25 mouse cellular contexts compared by ENCODE assay signal in genomic region chr11:95809603-95810002, GRCm38 (mm10). TPM values are rescaled to one million over a fixed set of nuclear protein-coding genes. Genes with fewer than 3 reads are reported as not detected.
DNase-seq lines count a peak whose midpoint lies in the region; ATAC-seq and TF ChIP-seq lines count a peak whose summit lies in the region.
"Had no signal": no experiment of that assay in that cellular context is flagged by ENCODE, and none has a peak within 500 bp of the region (broad histone marks: within the 10 kb centered on the region; RNA-seq: fewer than 3 reads in every experiment).

No protein-coding gene starts in this region.

- TF ChIP-seq EP300 in liver, embryonic 14.5 days (IDR thresholded peaks at IDR 0.05; ENCODE audit: low read depth) = no peak

- peak; percentile 46 for DNase-seq in embryo, embryonic 10 days (ENCODE audit: low spot score)
- DNase-seq in embryo, embryonic 11 days = no peak
- no peak for DNase-seq in embryonic facial prominence, embryonic 10.5 days (ENCODE audit: low spot score)
- no peak for DNase-seq in liver, embryonic 14.5 days (ENCODE audit: low read depth in 3 of 3, low spot score in 3 of 3)
- DNase-seq in adrenal gland, adult 2 months = no peak
- DNase-seq in left cerebral cortex, adult 11 months (ENCODE audit: low spot score) = no peak
- DNase-seq: cerebellum, adult 2 months; cerebellum, postnatal 36 days; gastrocnemius, adult 2 months; heart, postnatal 14 days; kidney, postnatal 4 days; layer of hippocampus, adult 9-11 months; right cerebral cortex, adult 18-20 months; spleen, adult 18-20 months; thymus, postnatal 36 days had no signal

- peak overlapping the region; percentile 60 for H3K4me2 ChIP-seq in liver, embryonic 14.5 days (ENCODE audit: low read depth)
- H3K4me2 ChIP-seq: embryonic facial prominence, embryonic 13.5 days; heart, embryonic 12.5 days; hindbrain, embryonic 15.5 days; kidney, embryonic 15.5 days; limb, embryonic 15.5 days had no signal

- H3K9me3 ChIP-seq in megakaryocyte, embryonic 14.5 days = peaks cover 30% of the 10 kb centered on the region
- H3K9me3 ChIP-seq in embryonic facial prominence, embryonic 10.5 days = peaks cover 8% of the 10 kb centered on the region
- H3K9me3 ChIP-seq in liver, embryonic 14.5 days (ENCODE audit: control insufficient read depth, low read length) = peaks cover 4% of the 10 kb centered on the region; the same call in 1 of the 2 replicates
- H3K9me3 ChIP-seq: embryonic facial prominence, embryonic 13.5 days; hindbrain, embryonic 15.5 days; limb, embryonic 15.5 days had no signal

- peak overlapping the region; percentile 72 for H3K9ac ChIP-seq in liver, embryonic 14.5 days (replicated peaks)
- H3K9ac ChIP-seq: embryonic facial prominence, embryonic 13.5 days; heart, embryonic 12.5 days; hindbrain, embryonic 15.5 days; kidney, embryonic 15.5 days; limb, embryonic 15.5 days had no signal

- no peak for TF ChIP-seq CTCF in liver, embryonic 14.5 days (IDR thresholded peaks at IDR 0.05; ENCODE audit: low read depth)

- WGBS in embryonic facial prominence, embryonic 10.5 days = 39% methylated on average over 5 of the region's 5 CpGs
- WGBS in liver, embryonic 14.5 days (ENCODE audit: insufficient replicate concordance) = 40% methylated on average over 5 of the region's 5 CpGs

- H3K36me3 ChIP-seq in megakaryocyte, embryonic 14.5 days (replicated peaks; ENCODE audit: low read length) = peaks cover 8% of the 10 kb centered on the region
- no peaks in the 10 kb centered on the region for H3K36me3 ChIP-seq in embryonic facial prominence, embryonic 10.5 days (replicated peaks)
- H3K36me3 ChIP-seq in liver, embryonic 14.5 days (replicated peaks; ENCODE audit: control insufficient read depth, insufficient read depth, low read depth) = no peaks in the 10 kb centered on the region
- H3K36me3 ChIP-seq: embryonic facial prominence, embryonic 13.5 days; heart, embryonic 12.5 days; hindbrain, embryonic 15.5 days; kidney, embryonic 15.5 days; limb, embryonic 15.5 days had no signal

- peaks cover 30% of the 10 kb centered on the region for H3K27me3 ChIP-seq in megakaryocyte, embryonic 14.5 days (replicated peaks)
- peaks cover 3% of the 10 kb centered on the region; the same call in 1 of the 2 replicates for H3K27me3 ChIP-seq in embryonic facial prominence, embryonic 10.5 days (replicated peaks; ENCODE audit: low read depth, poor library complexity, severe bottlenecking)
- no peaks in the 10 kb centered on the region for H3K27me3 ChIP-seq in liver, embryonic 14.5 days (ENCODE audit: control insufficient read depth, insufficient read depth, low read length)
- H3K27me3 ChIP-seq: embryonic facial prominence, embryonic 13.5 days; heart, embryonic 12.5 days; hindbrain, embryonic 15.5 days; kidney, embryonic 15.5 days; limb, embryonic 15.5 days had no signal

- no peak for ATAC-seq in megakaryocyte, adult 5-6 weeks (ENCODE audit: poor library complexity, severe bottlenecking)
- no peak for ATAC-seq in liver, embryonic 14.5 days (ENCODE audit: insufficient read depth)
- ATAC-seq: intestine, postnatal 0 days; lung, postnatal 0 days had no signal

- H3K4me1 ChIP-seq in megakaryocyte, embryonic 14.5 days = peaks cover 63% of the 10 kb centered on the region
- H3K4me1 ChIP-seq in embryonic facial prominence, embryonic 10.5 days = peaks cover 14% of the 10 kb centered on the region
- peaks cover 61% of the 10 kb centered on the region in 2 experiments for H3K4me1 ChIP-seq in liver, embryonic 14.5 days (replicated peaks; ENCODE audit: control insufficient read depth in 2 of 2, insufficient read depth in 2 of 2, low read length in 1 of 2)
- H3K4me1 ChIP-seq: embryonic facial prominence, embryonic 13.5 days; hindbrain, embryonic 15.5 days; limb, embryonic 15.5 days had no signal

- peak overlapping the region; percentile 57 for H3K27ac ChIP-seq in embryonic facial prominence, embryonic 10.5 days (replicated peaks)
- peak overlapping the region; percentile 100 for H3K27ac ChIP-seq in liver, embryonic 14.5 days
- H3K27ac ChIP-seq: embryonic facial prominence, embryonic 13.5 days; hindbrain, embryonic 15.5 days; kidney, embryonic 15.5 days; limb, embryonic 15.5 days had no signal

- peak overlapping the region; percentile 54 for H3K4me3 ChIP-seq in megakaryocyte, embryonic 14.5 days (replicated peaks)
- no peak overlapping the region for H3K4me3 ChIP-seq in embryonic facial prominence, embryonic 10.5 days
- no peak overlapping the region for H3K4me3 ChIP-seq in liver, embryonic 14.5 days (ENCODE audit: insufficient read depth in 1 of 2, low read depth in 2 of 2, low read length in 2 of 2)
- H3K4me3 ChIP-seq: embryonic facial prominence, embryonic 13.5 days; gastrocnemius, adult 2 months; heart, embryonic 12.5 days; hindbrain, embryonic 15.5 days; kidney, embryonic 15.5 days; limb, embryonic 15.5 days had no signal

RNA-seq across cellular contexts. Expression of gene Phospho1, which starts 14.7 kb away (rescaled TPM):
- polyA plus RNA-seq in megakaryocyte, embryonic 14.5 days (2012; ENCODE audit: insufficient read depth, low replicate concordance) = 11.0 and 11.8 TPM in 2 replicates
- 12.6 and 17.3 TPM in 2 replicates for total RNA-seq in megakaryocyte, adult 5-6 weeks (2015)
- total RNA-seq in megakaryocyte, adult 5-6 weeks (2017) = 2.3 TPM in 1 of 2 replicates, not detected in the other
- not detected in 2 replicates for polyA plus RNA-seq in embryonic facial prominence, embryonic 10.5 days (2016; fragmentation: Nextera tagmentation; extraction: Ambion mirVana)
- 21.4 and 22.0 TPM in 2 replicates for polyA plus RNA-seq in liver, embryonic 14.5 days (2012; rRNA removed)
- polyA plus RNA-seq in liver, embryonic 14.5 days (2014; fragmentation: Nextera tagmentation; extraction: Ambion mirVana) = 5.7 and 6.6 TPM in 2 replicates
- total RNA-seq in adrenal gland, adult 2 months (2021) = 100 to 1,000 TPM; 179 to 254 TPM
- polyA plus RNA-seq in adrenal gland, adult 2 months (2012; rRNA removed) = 431 and 453 TPM in 2 replicates
- polyA plus RNA-seq: kidney, embryonic 15.5 days; stomach, embryonic 14.5 days had no signal

RNA-seq across cellular contexts. Expression of gene Gngt2, which starts 27.4 kb away (rescaled TPM):
- 10.2 and 30.7 TPM in 2 replicates for polyA plus RNA-seq in megakaryocyte, embryonic 14.5 days (2012; ENCODE audit: insufficient read depth, low replicate concordance)
- total RNA-seq in megakaryocyte, adult 5-6 weeks (2015) = 92.0 and 95.7 TPM in 2 replicates
- 64.0 and 66.6 TPM in 2 replicates for total RNA-seq in megakaryocyte, adult 5-6 weeks (2017)
- 9.5 and 10.0 TPM in 2 replicates for polyA plus RNA-seq in embryonic facial prominence, embryonic 10.5 days (2016; fragmentation: Nextera tagmentation; extraction: Ambion mirVana)
- 6.9 and 13.0 TPM in 2 replicates for polyA plus RNA-seq in liver, embryonic 14.5 days (2012; rRNA removed)
- polyA plus RNA-seq in liver, embryonic 14.5 days (2014; fragmentation: Nextera tagmentation; extraction: Ambion mirVana) = 16.5 and 17.5 TPM in 2 replicates
- total RNA-seq in adrenal gland, adult 2 months (2021) = 10 to 100 TPM; 21.4 to 30.4 TPM
- polyA plus RNA-seq in adrenal gland, adult 2 months (2012; rRNA removed) = 1.3 and 1.4 TPM in 2 replicates

RNA-seq across cellular contexts. Expression of gene Abi3, which starts 32.7 kb away (rescaled TPM):
- 67.9 and 94.9 TPM in 2 replicates for polyA plus RNA-seq in megakaryocyte, embryonic 14.5 days (2012; ENCODE audit: insufficient read depth, low replicate concordance)
- total RNA-seq in megakaryocyte, adult 5-6 weeks (2015) = 14.7 and 19.8 TPM in 2 replicates
- 13.7 and 20.0 TPM in 2 replicates for total RNA-seq in megakaryocyte, adult 5-6 weeks (2017)
- 3.7 and 4.1 TPM in 2 replicates for polyA plus RNA-seq in embryonic facial prominence, embryonic 10.5 days (2016; fragmentation: Nextera tagmentation; extraction: Ambion mirVana)
- 4.9 and 6.2 TPM in 2 replicates for polyA plus RNA-seq in liver, embryonic 14.5 days (2012; rRNA removed)
- 2.3 and 3.8 TPM in 2 replicates for polyA plus RNA-seq in liver, embryonic 14.5 days (2014; fragmentation: Nextera tagmentation; extraction: Ambion mirVana)
- total RNA-seq in adrenal gland, adult 2 months (2021) = 10 to 100 TPM; 11.9 to 12.3 TPM
- 55.2 and 62.6 TPM in 2 replicates for polyA plus RNA-seq in adrenal gland, adult 2 months (2012; rRNA removed)

Comparison
In these comparisons a context has a peak if more than half of its experiments do, and no peak if none do; other contexts are left out.
1. RNA of gene Phospho1, which starts 14.7 kb away (polyA plus RNA-seq): 431 to 453 TPM in adrenal gland, adult 2 months; 5.7 to 22.0 TPM in liver, embryonic 14.5 days, 11.0 to 11.8 TPM in megakaryocyte, embryonic 14.5 days and not detected in embryonic facial prominence, embryonic 10.5 days; every median in the first group is over 10 times any median in the second.